Mouse (Mus musculus) stomach, postnatal 0 days (tissue): ENCODE results near the gene Dpy19l1. TPM values are rescaled to one million over a fixed set of nuclear protein-coding genes. Genes with fewer than 3 reads are reported as not detected.

Experiments
- ATAC-seq: fragments of 200-750 bp; cut with Nextera tagmentation; 2 replicates; pipeline ENCODE4 v1.8.0; 2017; ENCODE audit not compliant: low FRiP score, low TSS enrichment
- DNase-seq: peaks from one replicate; pipeline ENCODE4 v3.0.0-alpha.2; 2016; ENCODE audit warnings: low spot score
- H3K27ac ChIP-seq: fragments of 300-500 bp; sonication (generic); replicated peaks from 2 replicates; pipeline ENCODE4 v1.5.1; 2014; ENCODE audit warnings: mild to moderate bottlenecking, control low read depth
- H3K27me3 ChIP-seq: fragments of 300-500 bp; sonication (generic); 2 replicates; pipeline ENCODE4 v1.6.1; 2014; ENCODE audit warnings: low read length; ENCODE audit not compliant: control insufficient read depth, insufficient read depth
- H3K36me3 ChIP-seq: fragments of 300-500 bp; sonication (generic); 2 replicates; pipeline ENCODE4 v1.6.1; 2014; ENCODE audit warnings: low read length, mixed read lengths; ENCODE audit not compliant: control insufficient read depth, insufficient read depth
- H3K4me1 ChIP-seq: fragments of 300-500 bp; sonication (generic); replicated peaks from 2 replicates; pipeline ENCODE4 v1.6.1; 2014; ENCODE audit warnings: antibody characterized with exemption; ENCODE audit not compliant: control insufficient read depth, insufficient read depth
- H3K4me2 ChIP-seq: fragments of 300-500 bp; sonication (generic); replicated peaks from 2 replicates; pipeline ENCODE4 v1.6.1; 2014; ENCODE audit warnings: low read depth, mild to moderate bottlenecking, control low read depth, moderate library complexity
- H3K4me3 ChIP-seq: fragments of 300-500 bp; sonication (generic); 2 replicates; pipeline ENCODE4 v1.5.1; 2014; ENCODE audit warnings: low read depth, low read length, control low read depth
- H3K9ac ChIP-seq: fragments of 300-500 bp; sonication (generic); 2 replicates; pipeline ENCODE4 v1.6.1; 2014; ENCODE audit warnings: mild to moderate bottlenecking, low read length, control low read depth, mixed read lengths
- H3K9me3 ChIP-seq: fragments of 300-500 bp; sonication (generic); 2 replicates; pipeline ENCODE4 v1.6.1; 2016; ENCODE audit warnings: low read length; ENCODE audit not compliant: control insufficient read depth
- CTCF ChIP-seq: IDR thresholded peaks from 2 replicates; pipeline ENCODE4 v1.5.1; 2016; ENCODE audit warnings: antibody characterized with exemption, low read depth, mild to moderate bottlenecking, moderate library complexity
- EP300 ChIP-seq: optimal IDR thresholded peaks from 2 replicates; pipeline ENCODE3; 2016; ENCODE audit warnings: antibody characterized with exemption
- WGBS: fragments of 180-500 bp; shearing (Covaris S2); extraction: QIAGEN DNeasy Blood & Tissue Kit; methylation state at CpG from one replicate; pipeline ENCODE4 v1.1.7; 2014; 5-methylcytosine and 5-hydroxymethylcytosine counted together
- polyA plus RNA-seq: library from polyadenylated mRNA; unstranded; fragments of >200 nt; fragmentation: Nextera tagmentation; extraction: Ambion mirVana; gene quantifications from 2 replicates; pipeline ENCODE4 v1.2.1, GENCODE M21; 2015

Gene Dpy19l1
- polyA plus RNA-seq, 1 experiment from 2014 or later: 5.2 TPM

- no peaks in the 10 kb centered on the region for H3K36me3 ChIP-seq
- TF ChIP-seq CTCF: no peak
- no peak for TF ChIP-seq EP300
- 82% methylated on average over 5 of the region's 5 CpGs for WGBS
- H3K4me2 ChIP-seq: no peak overlapping the region
- no peaks in the 10 kb centered on the region for H3K27me3 ChIP-seq
- H3K9me3 ChIP-seq: no peaks in the 10 kb centered on the region
- H3K9ac ChIP-seq: no peak overlapping the region
- no peak overlapping the region for H3K4me3 ChIP-seq
- H3K4me1 ChIP-seq: no peaks in the 10 kb centered on the region
- ATAC-seq (no peak), DNase-seq (no peak)
- H3K27ac ChIP-seq: no peak overlapping the region
Observed at GRCm38 (mm10) chr9:24482375-24482774, 20.6 kb downstream of the Dpy19l1 start.

DNA sequence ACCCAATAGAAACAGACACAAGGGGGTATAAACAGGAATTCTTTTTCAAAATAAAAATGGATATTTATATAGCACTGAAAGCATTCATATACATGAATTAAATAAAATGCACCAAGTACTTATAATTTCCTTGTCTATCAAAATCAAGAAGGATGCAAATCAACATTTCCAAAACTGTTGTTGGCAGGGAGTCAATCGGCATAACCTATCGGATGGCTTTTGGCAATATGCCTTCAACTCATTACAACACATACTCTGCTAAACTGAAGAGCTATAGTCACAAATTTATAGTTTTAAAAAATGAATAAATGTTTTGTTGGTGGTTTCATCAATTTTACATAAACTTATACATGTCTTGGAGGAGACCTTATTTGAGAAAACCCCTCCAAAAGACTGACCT, 25.7 kb downstream of the Dpy19l1 start:
- Histone ChIP-seq H3K4me3 (no peak overlapping the region), H3K9me3 (no peaks in the 10 kb centered on the region), H3K9ac (no peak overlapping the region), H3K27ac (no peak overlapping the region), H3K4me1 (no peaks in the 10 kb centered on the region), H3K36me3 (no peaks in the 10 kb centered on the region), H3K27me3 (no peaks in the 10 kb centered on the region), H3K4me2 (no peak overlapping the region)
- ATAC-seq: no peak
- DNase-seq: no peak
- no peak for TF ChIP-seq CTCF
- no peak for TF ChIP-seq EP300
- 91% methylated on average over 2 of the region's 2 CpGs for WGBS

DNA sequence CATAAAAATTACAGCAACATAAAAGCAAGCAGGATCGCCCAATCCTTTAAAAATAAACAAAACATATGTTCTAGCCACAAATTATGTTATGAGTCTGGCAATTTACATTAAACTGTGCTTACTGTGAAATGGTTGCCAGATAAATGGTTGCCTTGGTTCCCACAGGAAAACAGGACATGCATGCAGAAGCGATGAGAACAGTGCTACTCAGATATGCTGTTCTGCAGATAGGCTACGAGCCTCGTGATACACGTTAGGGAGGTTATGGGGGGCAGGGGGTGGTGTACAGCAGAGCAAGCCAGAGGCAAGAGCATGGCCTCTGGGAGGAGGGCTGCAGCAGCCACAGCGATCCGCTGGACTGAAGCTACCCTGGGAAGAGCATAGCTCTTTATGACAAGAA, 29.1 kb downstream of the Dpy19l1 start:
- no peaks in the 10 kb centered on the region for H3K4me1 ChIP-seq
- 75% methylated on average over 7 of the region's 7 CpGs for WGBS
- no peak overlapping the region for H3K9ac ChIP-seq
- no peaks in the 10 kb centered on the region for H3K27me3 ChIP-seq
- no peak overlapping the region for H3K4me3 ChIP-seq
- H3K9me3 ChIP-seq: no peaks in the 10 kb centered on the region
- DNase-seq (no peak), ATAC-seq (no peak)
- H3K27ac ChIP-seq: no peak overlapping the region
- TF ChIP-seq EP300: no peak
- no peak for TF ChIP-seq CTCF
- no peak overlapping the region for H3K4me2 ChIP-seq
- no peaks in the 10 kb centered on the region for H3K36me3 ChIP-seq

- ATAC-seq: no peak
- H3K4me2 ChIP-seq: no peak overlapping the region
Observed at GRCm38 (mm10) chr9:24472514-24472913, 30.4 kb downstream of the Dpy19l1 start.

GRCm38 (mm10) chr9:24470166-24470565, 32.8 kb downstream of the Dpy19l1 start:
- no peak for ATAC-seq
- Histone ChIP-seq H3K27me3 (no peaks in the 10 kb centered on the region), H3K27ac (no peak overlapping the region), H3K36me3 (no peaks in the 10 kb centered on the region), H3K4me2 (no peak overlapping the region), H3K9me3 (no peaks in the 10 kb centered on the region), H3K9ac (no peak overlapping the region), H3K4me1 (no peaks in the 10 kb centered on the region), H3K4me3 (no peak overlapping the region)
- TF ChIP-seq CTCF (no peak), EP300 (no peak)
- WGBS: 57% methylated on average over 5 of the region's 5 CpGs
- no peak for DNase-seq

More at GRCm38 (mm10) chr9:24472514-24472913, 30.4 kb downstream of the Dpy19l1 start:
- no peaks in the 10 kb centered on the region for H3K4me1 ChIP-seq
- DNase-seq: no peak
- H3K27me3 ChIP-seq: no peaks in the 10 kb centered on the region
- no peak for TF ChIP-seq EP300
- TF ChIP-seq CTCF: no peak
- no peak overlapping the region for H3K27ac ChIP-seq
- 75% methylated on average over 3 of the region's 3 CpGs for whole genome bisulfite sequencing
- no peak overlapping the region for H3K9ac ChIP-seq
- H3K9me3 ChIP-seq: no peaks in the 10 kb centered on the region
- no peak overlapping the region for H3K4me3 ChIP-seq
- no peaks in the 10 kb centered on the region for H3K36me3 ChIP-seq

DNA sequence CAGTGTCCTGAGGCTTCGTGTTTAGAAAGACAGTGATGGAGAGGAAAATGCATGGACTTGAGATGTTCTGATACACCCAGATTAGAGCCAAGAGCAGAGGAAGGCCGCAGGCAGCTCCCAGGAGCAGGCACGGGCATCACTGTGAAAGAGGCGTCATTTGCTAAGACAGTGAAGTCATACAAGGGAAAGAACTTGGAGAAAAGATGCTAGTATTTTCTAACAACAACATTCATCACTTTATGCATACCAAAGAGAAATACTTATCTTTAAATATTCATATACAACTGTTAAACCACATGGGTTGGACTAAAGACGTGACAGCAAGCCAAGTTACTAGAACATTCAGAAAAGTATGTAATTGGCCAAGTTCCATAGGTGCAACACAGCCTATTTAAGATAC, 35.8 kb downstream of the Dpy19l1 start:
- no peak overlapping the region for H3K4me2 ChIP-seq
- H3K27me3 ChIP-seq: no peaks in the 10 kb centered on the region
- no peak overlapping the region for H3K27ac ChIP-seq
- H3K4me1 ChIP-seq: no peaks in the 10 kb centered on the region
- DNase-seq (no peak), ATAC-seq (no peak)
- no peak overlapping the region for H3K9ac ChIP-seq
- no peak overlapping the region for H3K4me3 ChIP-seq
- TF ChIP-seq CTCF (no peak), EP300 (no peak)
- no peaks in the 10 kb centered on the region for H3K9me3 ChIP-seq
- 79% methylated on average over 5 of the region's 5 CpGs for WGBS
- H3K36me3 ChIP-seq: no peaks in the 10 kb centered on the region
